Mouse (Mus musculus): ENCODE measurements around the gene Npb. TPM values are rescaled to one million over a fixed set of nuclear protein-coding genes. Genes with fewer than 3 reads are reported as not detected.

Npb gene
- polyA plus RNA-seq, 1 experiment from 2014 or later: 0.98 TPM

Small RNA genes lying within 50 kb of the gene (microRNA-seq; reads per million reads assigned to microRNA genes)
- gene Mir6936: 0.92 reads per million

Other genes with a start within 250 kb of the Npb start
- 0.25 and 1.1 TPM in 2 replicates for gene Fscn2, start 246.9 kb upstream of the Npb start, polyA plus RNA-seq (2015; fragmentation: Nextera tagmentation; extraction: Ambion mirVana)
- 38.6 and 43.7 TPM in 2 replicates for gene Faap100, start 229.7 kb upstream of the Npb start, polyA plus RNA-seq (2015; fragmentation: Nextera tagmentation; extraction: Ambion mirVana)
- gene Nploc4, start 170.8 kb upstream of the Npb start, polyA plus RNA-seq (2015; fragmentation: Nextera tagmentation; extraction: Ambion mirVana): 34.7 and 37.4 TPM in 2 replicates
- 0.30 and 0.35 TPM in 2 replicates for gene Tspan10, start 165.8 kb upstream of the Npb start, polyA plus RNA-seq (2015; fragmentation: Nextera tagmentation; extraction: Ambion mirVana)
- gene Pde6g, start 155.0 kb upstream of the Npb start, polyA plus RNA-seq (2015; fragmentation: Nextera tagmentation; extraction: Ambion mirVana): 0.29 TPM in 1 of 2 replicates, not detected in the other
- 15.8 TPM in 2 replicates for gene Oxld1, start 150.4 kb upstream of the Npb start, polyA plus RNA-seq (2015; fragmentation: Nextera tagmentation; extraction: Ambion mirVana)
- 39.8 and 45.0 TPM in 2 replicates for gene Ccdc137, start 150.4 kb upstream of the Npb start, polyA plus RNA-seq (2015; fragmentation: Nextera tagmentation; extraction: Ambion mirVana)
- gene Arl16, start 140.9 kb upstream of the Npb start, polyA plus RNA-seq (2015; fragmentation: Nextera tagmentation; extraction: Ambion mirVana): 59.6 and 63.6 TPM in 2 replicates
- gene Mrpl12, start 123.9 kb upstream of the Npb start, polyA plus RNA-seq (2015; fragmentation: Nextera tagmentation; extraction: Ambion mirVana): 134 and 138 TPM in 2 replicates
- 50.1 and 54.3 TPM in 2 replicates for gene Slc25a10, start 116.6 kb upstream of the Npb start, polyA plus RNA-seq (2015; fragmentation: Nextera tagmentation; extraction: Ambion mirVana)
- gene Gcgr, start 77.8 kb upstream of the Npb start, polyA plus RNA-seq (2015; fragmentation: Nextera tagmentation; extraction: Ambion mirVana): 1.3 and 1.7 TPM in 2 replicates
- 219 and 247 TPM in 2 replicates for gene Mcrip1, start 58.8 kb upstream of the Npb start, polyA plus RNA-seq (2015; fragmentation: Nextera tagmentation; extraction: Ambion mirVana)
- gene Ppp1r27, start 57.3 kb upstream of the Npb start, polyA plus RNA-seq (2015; fragmentation: Nextera tagmentation; extraction: Ambion mirVana): not detected in 2 replicates
- 684 and 710 TPM in 2 replicates for gene P4hb, start 35.2 kb upstream of the Npb start, polyA plus RNA-seq (2015; fragmentation: Nextera tagmentation; extraction: Ambion mirVana)
- gene Arhgdia, start 26.9 kb upstream of the Npb start, polyA plus RNA-seq (2015; fragmentation: Nextera tagmentation; extraction: Ambion mirVana): 535 and 580 TPM in 2 replicates
- 492 and 529 TPM in 2 replicates for gene Alyref, start 10.1 kb upstream of the Npb start, polyA plus RNA-seq (2015; fragmentation: Nextera tagmentation; extraction: Ambion mirVana)
- gene Anapc11, start 10.1 kb upstream of the Npb start, polyA plus RNA-seq (2015; fragmentation: Nextera tagmentation; extraction: Ambion mirVana): 219 and 222 TPM in 2 replicates
- gene Pcyt2, start 9.5 kb downstream of the Npb start, polyA plus RNA-seq (2015; fragmentation: Nextera tagmentation; extraction: Ambion mirVana): 150 and 152 TPM in 2 replicates
- gene Sirt7, start 16.8 kb downstream of the Npb start, polyA plus RNA-seq (2015; fragmentation: Nextera tagmentation; extraction: Ambion mirVana): 26.6 and 30.0 TPM in 2 replicates
- gene Mafg, start 25.1 kb downstream of the Npb start, polyA plus RNA-seq (2015; fragmentation: Nextera tagmentation; extraction: Ambion mirVana): 22.0 and 30.0 TPM in 2 replicates
- gene Pycr1, start 35.3 kb downstream of the Npb start, polyA plus RNA-seq (2015; fragmentation: Nextera tagmentation; extraction: Ambion mirVana): 27.7 and 34.9 TPM in 2 replicates
- gene Myadml2, start 39.7 kb downstream of the Npb start, polyA plus RNA-seq (2015; fragmentation: Nextera tagmentation; extraction: Ambion mirVana): not detected in 2 replicates
- 4.3 and 7.2 TPM in 2 replicates for gene Notum, start 52.7 kb downstream of the Npb start, polyA plus RNA-seq (2015; fragmentation: Nextera tagmentation; extraction: Ambion mirVana)
- 109 and 123 TPM in 2 replicates for gene Aspscr1, start 64.5 kb downstream of the Npb start, polyA plus RNA-seq (2015; fragmentation: Nextera tagmentation; extraction: Ambion mirVana)
- 132 and 154 TPM in 2 replicates for gene Cenpx, start 105.3 kb downstream of the Npb start, polyA plus RNA-seq (2015; fragmentation: Nextera tagmentation; extraction: Ambion mirVana)
- gene Lrrc45, start 105.4 kb downstream of the Npb start, polyA plus RNA-seq (2015; fragmentation: Nextera tagmentation; extraction: Ambion mirVana): 71.0 and 77.8 TPM in 2 replicates
- gene Rac3, start 113.0 kb downstream of the Npb start, polyA plus RNA-seq (2015; fragmentation: Nextera tagmentation; extraction: Ambion mirVana): 66.0 and 72.6 TPM in 2 replicates
- 17.9 and 18.3 TPM in 2 replicates for gene Dcxr, start 118.8 kb downstream of the Npb start, polyA plus RNA-seq (2015; fragmentation: Nextera tagmentation; extraction: Ambion mirVana)
- gene Cbr2, start 123.6 kb downstream of the Npb start, polyA plus RNA-seq (2015; fragmentation: Nextera tagmentation; extraction: Ambion mirVana): 27.1 and 32.3 TPM in 2 replicates
- 4.3 and 9.4 TPM in 2 replicates for gene Hmga1b, start 154.3 kb downstream of the Npb start, polyA plus RNA-seq (2015; fragmentation: Nextera tagmentation; extraction: Ambion mirVana)
- 52.2 and 52.4 TPM in 2 replicates for gene Rfng, start 175.7 kb downstream of the Npb start, polyA plus RNA-seq (2015; fragmentation: Nextera tagmentation; extraction: Ambion mirVana)
- 223 and 233 TPM in 2 replicates for gene Gps1, start 175.8 kb downstream of the Npb start, polyA plus RNA-seq (2015; fragmentation: Nextera tagmentation; extraction: Ambion mirVana)
- 53.7 and 61.0 TPM in 2 replicates for gene Dus1l, start 187.9 kb downstream of the Npb start, polyA plus RNA-seq (2015; fragmentation: Nextera tagmentation; extraction: Ambion mirVana)
- gene Fasn, start 216.1 kb downstream of the Npb start, polyA plus RNA-seq (2015; fragmentation: Nextera tagmentation; extraction: Ambion mirVana): 49.3 and 52.2 TPM in 2 replicates